Mouse (Mus musculus) CH12.LX (cell line): ENCODE measurements around the gene Me1.

Experiments used
- CTCF ChIP-seq, 2 experiments: IDR thresholded peaks in 1 of 2; conservative IDR thresholded peaks in 1 of 2; 2 replicates each; pipeline ENCODE4 v1.5.1; 2011 to 2012; ENCODE audit warnings: low read depth in 2 of 2, low read length in 2 of 2, improper control_type of control experiment in 1 of 2, inconsistent platforms in 1 of 2, mild to moderate bottlenecking in 1 of 2, moderate library complexity in 1 of 2
- IRF4 ChIP-seq: IDR thresholded peaks from 2 replicates; pipeline ENCODE4 v1.6.1; 2014; ENCODE audit warnings: low read depth, mild to moderate bottlenecking, inconsistent platforms, low read length, improper control_type of control experiment
- POLR2A ChIP-seq: IDR thresholded peaks from 2 replicates; pipeline ENCODE4 v1.6.1; 2011; ENCODE audit warnings: low read depth, mild to moderate bottlenecking, improper control_type of control experiment, low read length
- RCOR1 ChIP-seq: conservative IDR thresholded peaks from 2 replicates; pipeline ENCODE4 v1.6.1; 2012; ENCODE audit warnings: low read depth, mild to moderate bottlenecking, inconsistent platforms, low read length, improper control_type of control experiment

DNA sequence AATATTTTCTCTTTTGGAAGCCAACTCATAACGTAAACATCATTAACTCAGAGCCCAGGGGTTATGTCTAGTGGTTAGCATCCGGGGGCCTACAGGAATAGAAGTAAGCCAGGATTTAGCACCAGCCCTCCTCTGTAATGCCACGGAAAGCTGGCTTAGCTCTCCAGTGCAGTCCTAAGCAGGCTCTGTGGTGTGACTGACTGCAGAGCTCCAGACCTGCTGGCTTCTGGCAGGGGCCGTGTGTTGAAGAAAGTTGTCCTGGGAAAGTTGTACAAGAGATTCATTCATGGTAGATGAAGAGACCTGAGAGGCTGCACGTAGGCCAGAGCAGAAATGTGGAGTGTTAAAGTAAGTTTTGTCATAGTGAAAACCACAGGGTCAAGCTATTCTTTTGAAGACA is 5.5 kb upstream of the Me1 start:
- TF ChIP-seq RCOR1 (no peak), CTCF (conservative IDR thresholded peaks at IDR 0.05 in 1 of 2, IDR thresholded peaks at IDR 0.05 in 1 of 2; ENCODE audit: low read depth in 2 of 2, low read length in 2 of 2) (no peak), POLR2A (no peak), IRF4 (no peak; the same call in 1 of the 2 replicates)
